Mouse (Mus musculus) hindbrain, embryonic 16.5 days (tissue): Measurements from ENCODE around the gene Zfp174. TPM values are rescaled to one million over a fixed set of nuclear protein-coding genes. Genes with fewer than 3 reads are reported as not detected.
"Not testable (repeated sequence)": the region's sequence is repeated elsewhere in the genome, so short reads cannot be mapped to it uniquely, and the experiment has no call there.

Experiments used
- ATAC-seq: fragments of 200-750 bp; cut with Nextera tagmentation; 2 replicates; pipeline ENCODE4 v1.8.0; 2017; ENCODE audit warnings: moderate TSS enrichment, moderate library complexity
- H3K27ac ChIP-seq: fragments of 300-500 bp; sonication (generic); 2 replicates; pipeline ENCODE4 v1.5.1; 2014; ENCODE audit warnings: low read depth, mild to moderate bottlenecking, control low read depth, low read length, moderate library complexity
- H3K27me3 ChIP-seq: fragments of 300-500 bp; sonication (generic); replicated peaks from 2 replicates; pipeline ENCODE4 v1.6.1; 2014; ENCODE audit warnings: low read length; ENCODE audit not compliant: control insufficient read depth, insufficient read depth
- H3K36me3 ChIP-seq: fragments of 300-500 bp; sonication (generic); 2 replicates; pipeline ENCODE4 v1.6.1; 2014; ENCODE audit warnings: mild to moderate bottlenecking, low read length, moderate library complexity, mixed read lengths; ENCODE audit not compliant: control insufficient read depth, insufficient read depth
- H3K4me1 ChIP-seq: fragments of 300-500 bp; sonication (generic); 2 replicates; pipeline ENCODE4 v1.6.1; 2014; ENCODE audit warnings: low read depth, low read length; ENCODE audit not compliant: control insufficient read depth, insufficient read depth
- H3K4me2 ChIP-seq: fragments of 300-500 bp; sonication (generic); 2 replicates; pipeline ENCODE4 v1.6.1; 2014; ENCODE audit warnings: mild to moderate bottlenecking, low read length, control low read depth, moderate library complexity
- H3K4me3 ChIP-seq: fragments of 300-500 bp; sonication (generic); 2 replicates; pipeline ENCODE4 v1.5.1; 2014; ENCODE audit warnings: mild to moderate bottlenecking, low read length, control low read depth, moderate library complexity
- H3K9ac ChIP-seq: fragments of 300-500 bp; sonication (generic); 2 replicates; pipeline ENCODE4 v1.6.1; 2014; ENCODE audit warnings: low read depth, mild to moderate bottlenecking, control low read depth, low read length, moderate library complexity
- H3K9me3 ChIP-seq: fragments of 300-500 bp; sonication (generic); 2 replicates; pipeline ENCODE4 v1.6.1; 2014; ENCODE audit warnings: mild to moderate bottlenecking, low read length, moderate library complexity; ENCODE audit not compliant: control insufficient read depth
- WGBS: fragments of 180-500 bp; shearing (Covaris S2); extraction: QIAGEN DNeasy Blood & Tissue Kit; methylation state at CpG from one replicate; pipeline ENCODE4 v1.1.7; 2014; 5-methylcytosine and 5-hydroxymethylcytosine counted together
- polyA plus RNA-seq: library from polyadenylated mRNA; unstranded; fragments of >200 nt; fragmentation: Nextera tagmentation; extraction: Ambion mirVana; gene quantifications from 2 replicates; pipeline ENCODE4 v1.2.1, GENCODE M21; 2015

The Zfp174 gene
- 2.5 and 3.3 TPM in 2 replicates for polyA plus RNA-seq

DNA sequence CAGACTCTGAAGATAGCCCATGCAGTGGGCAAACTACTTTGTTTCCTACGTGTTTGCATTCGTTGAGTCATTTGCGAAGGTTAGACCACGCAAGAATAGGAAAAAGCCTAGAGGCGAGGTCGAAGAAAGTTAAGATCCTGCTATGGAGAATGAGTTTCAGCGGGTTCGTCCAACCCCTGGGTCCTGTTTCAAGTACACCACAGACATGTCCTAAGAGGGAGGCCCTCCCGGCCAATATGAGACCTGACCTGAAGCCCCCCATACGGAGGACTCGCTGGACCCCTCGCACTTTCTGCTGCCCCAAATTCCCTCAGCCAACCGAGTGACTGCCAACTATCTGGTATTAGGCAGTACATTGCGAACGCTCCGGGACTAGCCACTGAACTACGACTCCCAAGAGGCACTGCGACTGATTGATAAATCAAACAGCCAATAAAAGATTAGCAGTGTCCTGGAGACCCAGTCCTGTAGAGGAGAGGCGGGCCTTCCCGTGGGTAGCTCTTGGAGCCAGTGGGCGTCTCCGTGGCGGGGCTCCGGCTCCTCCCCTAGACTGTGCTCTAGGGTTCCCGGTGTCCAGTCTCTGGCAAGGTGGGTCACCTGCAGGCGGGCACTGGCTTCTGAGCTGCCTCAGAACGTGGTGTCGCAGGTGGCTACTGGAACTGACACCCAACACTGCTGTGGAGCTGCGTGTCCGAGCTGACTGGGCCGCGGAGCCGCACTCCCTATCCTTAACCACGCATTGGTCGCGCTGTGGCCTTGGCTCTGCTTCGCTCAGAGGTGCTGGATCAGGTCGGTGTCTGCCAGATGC lies at the start of gene Zfp174:
Gene Zfp174, plus strand, starts transcription at position 558 of the 808 bp plus-strand sequence.
- H3K4me3 ChIP-seq: peak within 1 kb of the TSS; percentile 72
- peak within 1 kb of the TSS; percentile 77 for H3K27ac ChIP-seq
- H3K9me3 ChIP-seq: no peaks in the 10 kb centered on the region
- peak within 1 kb of the TSS; percentile 81 for H3K4me2 ChIP-seq
- no peaks in the 10 kb centered on the region for H3K36me3 ChIP-seq
- H3K27me3 ChIP-seq: no peaks in the 10 kb centered on the region
- WGBS: 4% methylated on average over 38 of the region's 38 CpGs
- H3K4me1 ChIP-seq: peaks cover 11% of the 10 kb centered on the region
- peak; percentile 99 for ATAC-seq
- peak within 1 kb of the TSS; percentile 86 for H3K9ac ChIP-seq

DNA sequence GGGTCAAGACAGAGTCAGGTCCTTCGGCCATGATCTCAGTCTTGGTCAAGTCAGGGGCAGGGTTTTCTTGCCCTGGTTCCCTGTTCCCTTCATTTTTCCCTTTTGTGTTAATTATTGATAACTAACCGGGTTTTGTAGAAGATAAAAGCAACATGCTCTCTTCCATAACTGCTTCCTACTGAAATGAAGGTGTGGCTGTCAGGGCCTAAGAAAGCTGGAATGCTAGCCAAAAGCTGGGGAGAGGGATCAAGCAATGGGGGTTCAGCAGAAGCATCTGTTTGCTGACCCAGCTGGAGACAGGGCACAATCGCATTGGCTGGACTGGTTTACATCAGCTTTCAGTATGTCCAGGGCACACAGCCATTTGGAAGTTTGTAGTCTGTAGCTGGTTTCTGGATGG lies 38.9 kb upstream of the Zfp174 start:
- ATAC-seq: no peak
- Histone ChIP-seq H3K27me3 (no peaks in the 10 kb centered on the region), H3K9ac (no peak overlapping the region), H3K4me3 (no peak overlapping the region), H3K27ac (no peak overlapping the region), H3K4me1 (no peaks in the 10 kb centered on the region), H3K36me3 (no peaks in the 10 kb centered on the region), H3K9me3 (no peaks in the 10 kb centered on the region; the same call in 1 of the 2 replicates), H3K4me2 (no peak overlapping the region)
- WGBS: 85% methylated on average over 3 of the region's 3 CpGs

- not testable (repeated sequence) for H3K27ac ChIP-seq, ATAC-seq, H3K9ac ChIP-seq, H3K4me1 ChIP-seq, H3K36me3 ChIP-seq, H3K27me3 ChIP-seq, H3K4me3 ChIP-seq, H3K9me3 ChIP-seq, H3K4me2 ChIP-seq
- WGBS: 85% methylated on average over 6 of the region's 6 CpGs
These were observed 32.4 kb upstream of the Zfp174 start for GRCm38 (mm10) chr16:3814667-3815066.

DNA sequence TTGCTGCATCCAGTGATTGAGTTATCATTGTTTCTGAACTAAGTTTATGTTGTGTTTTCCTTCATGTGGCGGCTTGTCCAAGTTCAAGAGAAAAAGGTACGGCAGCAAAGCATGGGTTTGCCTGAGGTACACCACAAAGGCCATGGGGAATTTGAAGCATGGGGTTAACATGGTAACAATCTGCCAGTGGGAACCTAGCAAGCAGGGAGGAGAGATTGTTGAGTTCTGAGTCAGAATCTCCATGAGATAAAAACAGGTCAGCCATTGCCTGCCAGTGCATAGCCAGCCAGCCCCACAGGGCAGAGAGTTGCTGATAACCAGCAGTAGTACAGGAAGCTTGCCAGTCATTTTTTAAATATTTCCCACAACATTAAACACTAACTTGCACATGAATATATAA lies 26.9 kb upstream of the Zfp174 start:
- H3K4me1 ChIP-seq: no peaks in the 10 kb centered on the region
- no peaks in the 10 kb centered on the region for H3K27me3 ChIP-seq
- H3K9me3 ChIP-seq: no peaks in the 10 kb centered on the region
- H3K27ac ChIP-seq: no peak overlapping the region
- no peak overlapping the region for H3K4me2 ChIP-seq
- WGBS: 91% methylated on average over 2 of the region's 2 CpGs
- H3K9ac ChIP-seq: no peak overlapping the region
- no peaks in the 10 kb centered on the region for H3K36me3 ChIP-seq
- ATAC-seq: no peak
- H3K4me3 ChIP-seq: no peak overlapping the region

DNA sequence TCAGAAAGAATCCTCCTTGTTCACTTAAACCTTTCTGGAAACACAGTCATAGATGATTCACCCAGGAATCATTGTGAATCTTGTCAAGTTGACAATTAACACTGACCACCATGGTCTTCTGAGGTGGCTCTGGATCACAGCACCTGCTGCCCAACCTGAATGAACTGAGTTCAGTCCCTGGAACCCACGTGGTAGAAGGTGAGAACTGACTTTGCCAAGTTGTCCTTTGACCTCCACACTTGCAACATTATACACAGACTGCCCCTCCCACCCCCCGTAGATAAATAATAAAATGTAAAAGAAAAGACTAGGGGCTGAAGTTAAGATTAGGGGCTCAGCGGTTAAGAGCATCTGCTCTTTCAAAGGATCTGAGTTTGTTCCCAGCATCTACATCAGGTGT lies 19.0 kb upstream of the Zfp174 start:
- Histone ChIP-seq H3K36me3 (no peaks in the 10 kb centered on the region), H3K9me3 (no peaks in the 10 kb centered on the region), H3K4me3 (no peak overlapping the region), H3K27me3 (no peaks in the 10 kb centered on the region), H3K4me2 (no peak overlapping the region), H3K9ac (no peak overlapping the region), H3K27ac (no peak overlapping the region), H3K4me1 (no peaks in the 10 kb centered on the region)
- ATAC-seq: no peak
- WGBS: 58% methylated on average over 3 of the region's 3 CpGs

- Histone ChIP-seq H3K27me3 (no peaks in the 10 kb centered on the region), H3K36me3 (no peaks in the 10 kb centered on the region), H3K27ac (no peak overlapping the region), H3K9ac (no peak overlapping the region), H3K9me3 (no peaks in the 10 kb centered on the region), H3K4me3 (no peak overlapping the region), H3K4me2 (no peak overlapping the region), H3K4me1 (no peaks in the 10 kb centered on the region)
- no peak for ATAC-seq
- 90% methylated on average over 2 of the region's 2 CpGs for WGBS
These were observed 17.3 kb upstream of the Zfp174 start for GRCm38 (mm10) chr16:3829727-3830126.

GRCm38 (mm10) chr16:3830588-3831109 lies 16.4 kb upstream of the Zfp174 start, which contains the start of gene Olfr15:
Gene Olfr15 (plus strand): TSS chr16:3830878.
- Histone ChIP-seq H3K9me3 (no peaks in the 10 kb centered on the region), H3K4me3 (no peak within 1 kb of the TSS), H3K27ac (no peak within 1 kb of the TSS), H3K36me3 (no peaks in the 10 kb centered on the region), H3K4me2 (no peak within 1 kb of the TSS), H3K9ac (no peak within 1 kb of the TSS), H3K27me3 (no peaks in the 10 kb centered on the region), H3K4me1 (no peaks in the 10 kb centered on the region)
- ATAC-seq: no peak

- Histone ChIP-seq H3K27me3 (no peaks in the 10 kb centered on the region), H3K4me2 (no peak overlapping the region), H3K9me3 (no peaks in the 10 kb centered on the region), H3K4me1 (no peaks in the 10 kb centered on the region), H3K36me3 (no peaks in the 10 kb centered on the region), H3K4me3 (no peak overlapping the region), H3K27ac (no peak overlapping the region), H3K9ac (no peak overlapping the region)
- 87% methylated on average over 2 of the region's 2 CpGs for WGBS
- ATAC-seq: no peak
These were observed 11.6 kb upstream of the Zfp174 start for GRCm38 (mm10) chr16:3835461-3835860.

- 0 out of 2 replicates have a peak, but pooled peaks have one; percentile 34 for ATAC-seq
- H3K4me3 ChIP-seq: no peak overlapping the region
- no peaks in the 10 kb centered on the region for H3K36me3 ChIP-seq
- H3K27ac ChIP-seq: no peak overlapping the region
- WGBS: 59% methylated on average over 17 of the region's 17 CpGs
- H3K4me1 ChIP-seq: no peaks in the 10 kb centered on the region
- H3K4me2 ChIP-seq: no peak overlapping the region
- H3K9ac ChIP-seq: no peak overlapping the region
- no peaks in the 10 kb centered on the region for H3K27me3 ChIP-seq
- no peaks in the 10 kb centered on the region for H3K9me3 ChIP-seq
These were observed 7.7 kb upstream of the Zfp174 start for GRCm38 (mm10) chr16:3839157-3839885.
